Mouse (Mus musculus) neural tube, embryonic 12.5 days (tissue): Measurements from ENCODE around the gene Fam210b. TPM values are rescaled to one million over a fixed set of nuclear protein-coding genes. Genes with fewer than 3 reads are reported as not detected.
"Not testable (repeated sequence)": the region's sequence is repeated elsewhere in the genome, so short reads cannot be mapped to it uniquely, and the experiment has no call there.

Experiments used
- ATAC-seq: fragments of 200-750 bp; cut with Nextera tagmentation; 2 replicates; pipeline ENCODE4 v1.8.0; 2017; ENCODE audit warnings: low read depth, mild to moderate bottlenecking, moderate TSS enrichment, moderate library complexity; ENCODE audit not compliant: low FRiP score
- H3K27ac ChIP-seq: fragments of 300-500 bp; sonication (generic); 2 replicates; pipeline ENCODE4 v1.5.1; 2016
- H3K27me3 ChIP-seq: fragments of 300-500 bp; sonication (generic); replicated peaks from 2 replicates; pipeline ENCODE4 v1.6.1; 2016; ENCODE audit warnings: mild to moderate bottlenecking
- H3K36me3 ChIP-seq: fragments of 300-500 bp; sonication (generic); 2 replicates; pipeline ENCODE4 v1.6.1; 2016; ENCODE audit warnings: mild to moderate bottlenecking
- H3K4me1 ChIP-seq: fragments of 300-500 bp; sonication (generic); 2 replicates; pipeline ENCODE4 v1.6.1; 2016
- H3K4me2 ChIP-seq: fragments of 300-500 bp; sonication (generic); replicated peaks from 2 replicates; pipeline ENCODE4 v1.6.1; 2016; ENCODE audit warnings: mild to moderate bottlenecking
- H3K4me3 ChIP-seq: fragments of 300-500 bp; sonication (generic); 2 replicates; pipeline ENCODE4 v1.5.1; 2016
- H3K9ac ChIP-seq: fragments of 300-500 bp; sonication (generic); 2 replicates; pipeline ENCODE4 v1.6.1; 2016; ENCODE audit warnings: mild to moderate bottlenecking
- H3K9me3 ChIP-seq: fragments of 300-500 bp; sonication (generic); 2 replicates; pipeline ENCODE4 v1.6.1; 2016; ENCODE audit warnings: mild to moderate bottlenecking
- WGBS: fragments of 180-500 bp; shearing (Covaris S2); methylation state at CpG from one replicate; pipeline ENCODE4 v1.1.7; 2016; 5-methylcytosine and 5-hydroxymethylcytosine counted together
- polyA plus RNA-seq: library from polyadenylated mRNA; unstranded; fragments of >200 nt; fragmentation: Nextera tagmentation; extraction: Ambion mirVana; gene quantifications from 2 replicates; pipeline ENCODE4 v1.2.1, GENCODE M21; 2016

Gene Fam210b
- polyA plus RNA-seq: 31.0 and 35.6 TPM in 2 replicates

DNA sequence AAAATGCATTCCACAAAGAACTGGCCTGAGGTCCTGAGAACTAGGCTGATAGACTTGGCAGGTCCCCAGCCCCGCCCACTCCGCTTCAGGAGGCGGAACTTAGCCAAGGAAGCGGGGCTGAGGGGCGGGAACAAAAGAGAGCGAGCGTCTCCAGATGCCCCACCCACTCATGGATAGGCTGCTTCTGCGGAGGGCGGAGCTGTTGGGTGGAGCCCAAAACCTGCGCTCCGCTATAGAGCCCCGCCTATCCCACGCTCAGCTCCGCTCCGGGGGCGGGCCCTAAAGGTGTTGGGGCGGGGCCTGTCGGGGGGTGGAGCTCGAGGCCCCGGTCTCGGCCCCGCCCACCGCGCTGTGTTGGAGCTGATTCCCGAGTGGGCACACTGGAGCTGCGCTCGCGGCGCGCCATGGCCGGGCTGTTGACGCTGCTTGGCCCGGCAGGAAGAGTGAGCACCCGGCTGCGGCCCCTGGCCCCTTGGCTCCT lies at the start of gene Fam210b:
Fam210b (plus strand) TSS at position 308 of the 481 bp plus-strand sequence.
- Histone ChIP-seq H3K9ac (peak within 1 kb of the TSS; percentile 74), H3K4me2 (peak within 1 kb of the TSS; percentile 95), H3K27me3 (no peaks in the 10 kb centered on the region), H3K9me3 (no peaks in the 10 kb centered on the region), H3K36me3 (no peaks in the 10 kb centered on the region), H3K4me3 (peak within 1 kb of the TSS; percentile 63), H3K27ac (no peak within 1 kb of the TSS; the same call in 1 of the 2 replicates), H3K4me1 (peaks cover 12% of the 10 kb centered on the region)
- ATAC-seq: peak; percentile 96
- WGBS: under 1% methylated on average over 35 of the region's 35 CpGs

GRCm38 (mm10) chr2:172298083-172298482 lies 47.3 kb upstream of the Fam210b start:
- no peaks in the 10 kb centered on the region for H3K27me3 ChIP-seq
- no peaks in the 10 kb centered on the region for H3K9me3 ChIP-seq
- H3K4me3 ChIP-seq: no peak overlapping the region
- no peak overlapping the region for H3K27ac ChIP-seq
- no peak overlapping the region for H3K4me2 ChIP-seq
- peaks cover 18% of the 10 kb centered on the region for H3K4me1 ChIP-seq
- no peak for ATAC-seq
- 72% methylated on average over 1 of the region's 1 CpGs for WGBS
- no peaks in the 10 kb centered on the region for H3K36me3 ChIP-seq
- H3K9ac ChIP-seq: no peak overlapping the region

DNA sequence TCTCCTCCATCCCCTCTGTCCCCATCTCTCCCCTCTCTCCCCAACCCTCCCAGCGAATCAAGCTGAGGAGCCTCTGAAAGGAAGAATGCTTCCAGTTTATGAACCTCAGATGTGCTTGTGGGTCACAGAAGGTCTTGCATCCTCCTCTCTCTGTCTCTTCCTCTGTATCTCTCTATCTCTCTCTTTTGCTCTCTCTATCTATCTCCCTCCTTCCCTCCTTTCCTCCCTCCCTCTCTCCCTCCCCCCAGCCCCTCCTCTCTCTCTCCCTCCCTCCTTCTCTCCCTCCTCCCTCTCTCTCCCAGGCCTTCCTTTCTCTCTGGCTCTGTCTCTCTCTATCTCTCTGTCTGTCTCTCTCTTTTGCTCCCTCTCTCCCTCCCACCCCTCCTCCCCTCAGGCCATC lies 46.8 kb upstream of the Fam210b start:
- WGBS: 53% methylated on average over 1 of the region's 1 CpGs
- no peak overlapping the region for H3K9ac ChIP-seq
- H3K27ac ChIP-seq: no peak overlapping the region
- no peak overlapping the region for H3K4me3 ChIP-seq
- H3K4me1 ChIP-seq: peaks cover 18% of the 10 kb centered on the region
- H3K4me2 ChIP-seq: no peak overlapping the region
- no peak for ATAC-seq
- no peaks in the 10 kb centered on the region for H3K9me3 ChIP-seq
- H3K36me3 ChIP-seq: no peaks in the 10 kb centered on the region
- no peaks in the 10 kb centered on the region for H3K27me3 ChIP-seq

DNA sequence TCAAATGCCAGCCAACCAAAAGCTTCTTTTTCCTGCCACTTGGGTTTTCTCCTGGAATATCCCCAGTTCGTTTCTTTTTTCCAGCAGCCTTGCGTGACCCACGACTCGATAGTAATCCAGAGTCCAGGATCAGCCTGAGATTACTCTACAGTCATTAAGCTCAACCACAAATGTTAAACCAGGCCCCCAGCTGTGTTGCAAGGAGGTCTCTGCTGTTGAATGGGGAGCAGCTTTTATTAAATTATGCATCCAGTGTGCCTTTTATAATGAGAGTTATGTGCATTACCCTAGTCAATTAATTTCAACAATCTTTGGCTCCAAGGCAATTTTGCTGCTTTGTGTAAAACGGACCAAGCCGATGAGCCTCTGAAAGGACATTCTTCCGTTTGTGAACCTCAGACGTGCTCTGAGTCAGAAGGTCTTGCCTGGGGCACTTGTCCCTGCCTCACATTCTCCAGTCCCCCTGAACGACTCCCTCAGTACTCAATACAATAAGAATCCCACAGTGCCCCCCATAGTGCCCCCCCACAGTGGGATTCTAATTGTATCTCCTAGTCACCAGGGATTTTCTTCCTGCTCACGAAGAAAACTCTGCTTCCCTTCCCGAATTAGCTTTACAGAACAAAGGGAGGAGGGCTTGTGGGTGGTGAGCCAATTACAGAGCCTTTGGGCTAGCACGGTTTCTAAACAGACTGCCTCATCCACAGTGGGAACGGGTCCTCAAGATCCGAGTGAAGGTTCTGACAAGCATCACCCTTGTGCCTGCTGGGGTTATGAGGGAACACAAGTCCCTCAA lies 46.0 kb upstream of the Fam210b start:
- Histone ChIP-seq H3K4me2 (peak overlapping the region; percentile 30), H3K9me3 (no peaks in the 10 kb centered on the region), H3K27ac (peak overlapping the region; percentile 50; the same call in 1 of the 2 replicates), H3K4me1 (peaks cover 18% of the 10 kb centered on the region), H3K4me3 (no peak overlapping the region), H3K27me3 (no peaks in the 10 kb centered on the region), H3K36me3 (no peaks in the 10 kb centered on the region), H3K9ac (no peak overlapping the region)
- 8% methylated on average over 14 of the region's 14 CpGs for WGBS
- peak; percentile 62 for ATAC-seq

DNA sequence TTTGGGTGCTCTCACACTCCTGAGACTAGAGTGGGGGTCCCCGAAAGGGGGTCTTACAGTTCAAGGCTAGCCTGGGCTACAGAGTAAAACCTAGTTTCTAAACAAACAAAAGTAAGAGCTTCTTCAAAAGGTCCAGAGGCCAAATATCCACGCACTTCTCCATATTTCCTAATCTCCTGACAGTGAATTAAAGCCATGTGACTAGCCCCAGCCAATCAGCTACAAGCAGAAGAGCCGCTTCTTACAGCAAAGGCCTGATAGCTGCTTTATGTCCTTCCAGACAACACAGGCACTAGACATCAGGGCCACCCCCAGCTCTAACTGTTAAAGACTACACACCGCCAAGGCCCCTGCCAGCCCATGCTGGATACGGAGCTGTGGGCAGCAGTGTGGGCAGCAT lies 43.0 kb upstream of the Fam210b start:
- no peak overlapping the region for H3K4me3 ChIP-seq
- H3K27me3 ChIP-seq: no peaks in the 10 kb centered on the region
- H3K36me3 ChIP-seq: no peaks in the 10 kb centered on the region
- no peak overlapping the region for H3K27ac ChIP-seq
- H3K9me3 ChIP-seq: no peaks in the 10 kb centered on the region
- H3K9ac ChIP-seq: no peak overlapping the region
- no peak overlapping the region for H3K4me2 ChIP-seq
- peaks cover 18% of the 10 kb centered on the region for H3K4me1 ChIP-seq
- WGBS: 97% methylated on average over 5 of the region's 5 CpGs
- ATAC-seq: no peak

GRCm38 (mm10) chr2:172304118-172304708 lies 41.2 kb upstream of the Fam210b start:
- Histone ChIP-seq H3K4me3 (no peak overlapping the region), H3K4me1 (peaks cover 9% of the 10 kb centered on the region), H3K9ac (no peak overlapping the region), H3K27me3 (no peaks in the 10 kb centered on the region), H3K9me3 (no peaks in the 10 kb centered on the region), H3K4me2 (no peak overlapping the region), H3K36me3 (no peaks in the 10 kb centered on the region), H3K27ac (no peak overlapping the region)
- WGBS: 58% methylated on average over 8 of the region's 8 CpGs
- ATAC-seq: no peak

DNA sequence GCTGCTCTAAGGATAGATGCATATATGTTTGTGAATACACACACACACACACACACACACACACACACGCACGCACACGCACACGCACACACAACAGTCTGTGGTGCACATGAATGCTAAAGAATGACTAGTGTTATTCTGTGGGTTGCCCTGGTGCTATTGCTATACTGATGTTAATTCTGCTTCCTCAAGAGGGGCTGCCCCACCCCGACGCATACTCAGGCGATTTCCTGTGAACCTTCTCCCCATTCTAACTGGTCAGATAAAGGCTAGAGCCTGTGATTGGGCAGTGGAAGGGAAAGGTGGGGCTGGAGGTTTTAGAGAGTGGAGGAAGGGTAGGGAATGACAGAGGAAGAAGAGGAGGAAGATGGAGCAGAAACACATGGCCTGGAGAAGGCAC lies 39.8 kb upstream of the Fam210b start:
- ATAC-seq, H3K36me3 ChIP-seq, H3K4me3 ChIP-seq, H3K27ac ChIP-seq, H3K4me2 ChIP-seq, H3K4me1 ChIP-seq, H3K9me3 ChIP-seq, H3K27me3 ChIP-seq, H3K9ac ChIP-seq: not testable (repeated sequence)
- WGBS: 78% methylated on average over 7 of the region's 7 CpGs

DNA sequence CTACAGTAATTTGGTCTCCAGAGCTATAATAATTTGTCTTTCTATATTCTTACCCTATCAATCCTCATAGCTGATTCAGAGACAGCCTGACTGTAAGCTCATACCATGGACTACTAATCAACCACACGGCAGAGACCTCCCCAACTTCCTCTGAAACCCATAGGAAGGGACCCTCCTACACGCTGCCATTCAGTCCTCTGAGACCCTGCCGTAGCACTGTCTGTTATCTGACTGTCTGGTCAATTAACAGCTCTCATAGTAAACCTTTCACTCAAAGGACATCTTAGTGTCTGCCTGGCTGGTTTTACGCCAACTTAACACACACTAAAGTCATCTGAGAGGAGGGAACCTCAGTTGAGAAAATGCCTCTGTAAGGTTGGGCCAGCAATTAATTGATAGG lies 38.8 kb upstream of the Fam210b start:
- Histone ChIP-seq H3K4me3 (no peak overlapping the region), H3K27me3 (no peaks in the 10 kb centered on the region), H3K9me3 (no peaks in the 10 kb centered on the region), H3K9ac (no peak overlapping the region), H3K27ac (no peak overlapping the region), H3K4me1 (no peaks in the 10 kb centered on the region; the same call in 1 of the 2 replicates), H3K36me3 (no peaks in the 10 kb centered on the region), H3K4me2 (no peak overlapping the region)
- no peak for ATAC-seq
- WGBS: 62% methylated on average over 4 of the region's 4 CpGs

- H3K4me1 ChIP-seq: no peaks in the 10 kb centered on the region
- H3K36me3 ChIP-seq: no peaks in the 10 kb centered on the region
- no peak overlapping the region for H3K4me2 ChIP-seq
- no peak overlapping the region for H3K27ac ChIP-seq
- no peaks in the 10 kb centered on the region for H3K9me3 ChIP-seq
- no peaks in the 10 kb centered on the region for H3K27me3 ChIP-seq
- WGBS: 94% methylated on average over 9 of the region's 9 CpGs
- no peak overlapping the region for H3K4me3 ChIP-seq
- no peak overlapping the region for H3K9ac ChIP-seq
- no peak for ATAC-seq
Measured at GRCm38 (mm10) chr2:172311731-172312130, 33.6 kb upstream of the Fam210b start.

- H3K4me2 ChIP-seq: no peak overlapping the region
- no peaks in the 10 kb centered on the region for H3K36me3 ChIP-seq
- H3K9ac ChIP-seq: no peak overlapping the region
- H3K27me3 ChIP-seq: 0 out of 2 replicates have a peak, but pooled peaks cover 3% of the 10 kb centered on the region
- H3K27ac ChIP-seq: no peak overlapping the region
- 22% methylated on average over 9 of the region's 9 CpGs for WGBS
- no peak for ATAC-seq
- H3K4me1 ChIP-seq: no peaks in the 10 kb centered on the region
- no peaks in the 10 kb centered on the region for H3K9me3 ChIP-seq
- no peak overlapping the region for H3K4me3 ChIP-seq
Measured at GRCm38 (mm10) chr2:172320878-172321277, 24.5 kb upstream of the Fam210b start.

DNA sequence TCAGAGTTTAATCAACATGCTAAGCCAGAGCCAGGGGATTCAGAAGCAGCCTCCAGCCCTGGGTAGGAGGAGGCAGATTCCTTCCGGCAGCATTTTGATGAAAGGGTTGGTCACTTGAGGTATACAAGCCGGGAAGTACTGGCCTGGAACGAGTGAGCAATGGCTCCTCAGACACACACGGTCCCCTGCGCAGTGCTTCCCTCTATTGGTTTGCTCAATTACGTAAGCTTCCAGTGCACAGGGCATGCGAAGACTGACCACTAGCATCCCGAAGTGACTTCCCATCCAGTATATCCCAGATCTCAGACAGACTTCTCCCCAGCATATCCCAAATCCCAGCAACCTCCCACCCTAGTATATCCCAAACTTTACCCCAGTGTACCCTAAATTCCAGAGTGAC lies 17.1 kb upstream of the Fam210b start:
- Histone ChIP-seq H3K9me3 (no peaks in the 10 kb centered on the region), H3K9ac (no peak overlapping the region), H3K4me1 (no peaks in the 10 kb centered on the region), H3K4me3 (no peak overlapping the region), H3K4me2 (no peak overlapping the region), H3K36me3 (no peaks in the 10 kb centered on the region), H3K27me3 (no peaks in the 10 kb centered on the region; the same call in 1 of the 2 replicates), H3K27ac (no peak overlapping the region)
- WGBS: 53% methylated on average over 8 of the region's 8 CpGs
- ATAC-seq: no peak

GRCm38 (mm10) chr2:172329179-172329578 lies 16.2 kb upstream of the Fam210b start:
- H3K4me1 ChIP-seq: no peaks in the 10 kb centered on the region; the same call in 1 of the 2 replicates
- no peak overlapping the region for H3K27ac ChIP-seq
- H3K9me3 ChIP-seq: no peaks in the 10 kb centered on the region
- H3K4me3 ChIP-seq: no peak overlapping the region
- H3K27me3 ChIP-seq: no peaks in the 10 kb centered on the region; the same call in 1 of the 2 replicates
- no peaks in the 10 kb centered on the region for H3K36me3 ChIP-seq
- no peak overlapping the region for H3K9ac ChIP-seq
- 10% methylated on average over 13 of the region's 13 CpGs for WGBS
- H3K4me2 ChIP-seq: peak overlapping the region; percentile 45
- ATAC-seq: peak; percentile 79; the same call in 1 of the 2 replicates
